In the genomic region with DNA sequence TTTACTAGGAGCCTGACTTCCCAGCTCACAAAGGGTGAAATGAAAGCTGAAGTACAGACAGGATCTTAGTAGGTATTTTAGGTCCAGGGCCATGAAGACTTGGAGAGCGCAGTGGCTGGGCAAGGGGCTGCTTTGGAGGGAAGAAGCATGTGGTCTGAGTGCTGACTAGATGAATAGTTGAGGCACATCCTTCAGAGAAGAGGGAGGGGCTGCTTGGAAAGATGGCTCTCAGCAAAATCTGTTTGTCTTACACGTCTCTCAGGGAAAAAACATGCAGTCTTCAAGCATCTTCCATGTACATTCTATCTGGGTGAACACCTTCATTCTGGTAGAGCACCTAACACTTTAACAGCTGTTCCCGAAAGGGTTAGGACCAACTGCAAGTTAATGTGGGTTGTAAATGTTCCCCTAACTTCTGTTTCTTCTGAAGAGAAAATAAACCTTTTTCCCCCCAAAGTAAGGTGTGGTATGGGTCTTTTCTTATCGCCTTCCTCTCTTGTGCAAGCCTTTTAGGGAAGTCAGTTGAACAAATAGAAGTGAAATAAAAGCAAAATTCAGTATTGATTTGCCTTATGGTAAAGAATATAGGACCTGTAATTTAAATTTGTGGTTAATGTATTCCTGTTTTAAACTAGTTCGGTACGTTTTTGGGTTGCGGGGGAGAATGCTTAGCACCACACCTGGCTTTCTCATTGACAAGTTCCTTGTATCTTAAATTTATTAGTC, we compare ENCODE assay signal across 9 mouse cellular contexts. TPM values are rescaled to one million over a fixed set of nuclear protein-coding genes. Genes with fewer than 3 reads are reported as not detected.
A peak's percentile ranks its signal among the peaks of the same experiment; 100 is the strongest.
DNase-seq lines count a peak whose midpoint lies in the region; ATAC-seq and TF ChIP-seq lines count a peak whose summit lies in the region.
"Had no signal": no experiment of that assay in that cellular context is flagged by ENCODE, and none has a peak within 500 bp of the region (broad histone marks: within the 10 kb centered on the region; RNA-seq: fewer than 3 reads in every experiment).

No protein-coding gene starts in this region.

- TF ChIP-seq CTCF in forebrain, postnatal 0 days (IDR thresholded peaks at IDR 0.05; ENCODE audit: low read depth) = no peak
- no peak for TF ChIP-seq CTCF in hindbrain, postnatal 0 days (IDR thresholded peaks at IDR 0.05; ENCODE audit: low read depth)

- DNase-seq in forebrain, postnatal 0 days = no peak
- no peak for DNase-seq in midbrain, embryonic 11.5 days (ENCODE audit: low spot score, missing footprints)
- DNase-seq in hindbrain, postnatal 0 days (ENCODE audit: low spot score) = no peak
- no peak for DNase-seq in frontal cortex, postnatal 10 days (ENCODE audit: low spot score in 2 of 2)
- DNase-seq in adrenal gland, postnatal 25 days = no peak
- DNase-seq: cerebellum, adult 9-10 months had no signal

- peaks cover 20% of the 10 kb centered on the region for H3K4me1 ChIP-seq in forebrain, postnatal 0 days (ENCODE audit: insufficient read depth)
- H3K4me1 ChIP-seq in forebrain, embryonic 12.5 days = peaks cover 50% of the 10 kb centered on the region
- peaks cover 52% of the 10 kb centered on the region for H3K4me1 ChIP-seq in midbrain, embryonic 12.5 days
- peaks cover 27% of the 10 kb centered on the region for H3K4me1 ChIP-seq in midbrain, embryonic 11.5 days (ENCODE audit: control insufficient read depth, insufficient read depth, low read length)
- H3K4me1 ChIP-seq in hindbrain, postnatal 0 days (ENCODE audit: insufficient read depth, low read length) = peaks cover 17% of the 10 kb centered on the region; the same call in 1 of the 2 replicates
- peaks cover 70% of the 10 kb centered on the region for H3K4me1 ChIP-seq in neural tube, embryonic 15.5 days

- ATAC-seq in forebrain, postnatal 0 days = no peak
- no peak for ATAC-seq in forebrain, embryonic 12.5 days (ENCODE audit: low FRiP score)
- no peak for ATAC-seq in midbrain, embryonic 12.5 days (ENCODE audit: low FRiP score, low read depth)
- ATAC-seq in midbrain, embryonic 11.5 days (ENCODE audit: low FRiP score) = no peak
- ATAC-seq in hindbrain, postnatal 0 days = no peak
- no peak for ATAC-seq in neural tube, embryonic 15.5 days (ENCODE audit: low FRiP score)

- no peak overlapping the region for H3K4me3 ChIP-seq in forebrain, postnatal 0 days (ENCODE audit: low read depth, low read length)
- H3K4me3 ChIP-seq in forebrain, embryonic 12.5 days (replicated peaks) = no peak overlapping the region
- no peak overlapping the region for H3K4me3 ChIP-seq in midbrain, embryonic 12.5 days
- no peak overlapping the region for H3K4me3 ChIP-seq in midbrain, embryonic 11.5 days (ENCODE audit: low read depth, low read length)
- no peak overlapping the region for H3K4me3 ChIP-seq in hindbrain, postnatal 0 days (ENCODE audit: low read length)
- 0 out of 2 replicates have a peak overlapping the region, but pooled peaks have one; percentile 3 for H3K4me3 ChIP-seq in neural tube, embryonic 15.5 days (replicated peaks)

- H3K9me3 ChIP-seq in forebrain, postnatal 0 days (ENCODE audit: low read length) = no peaks in the 10 kb centered on the region
- no peaks in the 10 kb centered on the region for H3K9me3 ChIP-seq in forebrain, embryonic 12.5 days
- no peaks in the 10 kb centered on the region for H3K9me3 ChIP-seq in midbrain, embryonic 12.5 days
- no peaks in the 10 kb centered on the region for H3K9me3 ChIP-seq in midbrain, embryonic 11.5 days (ENCODE audit: control insufficient read depth, low read length)
- H3K9me3 ChIP-seq in hindbrain, postnatal 0 days (ENCODE audit: low read length) = no peaks in the 10 kb centered on the region
- no peaks in the 10 kb centered on the region for H3K9me3 ChIP-seq in neural tube, embryonic 15.5 days (replicated peaks)

- H3K36me3 ChIP-seq in forebrain, postnatal 0 days (ENCODE audit: insufficient read depth) = peaks cover 30% of the 10 kb centered on the region
- H3K36me3 ChIP-seq in forebrain, embryonic 12.5 days (replicated peaks) = peaks cover 52% of the 10 kb centered on the region
- H3K36me3 ChIP-seq in midbrain, embryonic 12.5 days = peaks cover 55% of the 10 kb centered on the region
- H3K36me3 ChIP-seq in midbrain, embryonic 11.5 days (ENCODE audit: control insufficient read depth, insufficient read depth, low read length) = peaks cover 9% of the 10 kb centered on the region; the same call in 1 of the 2 replicates
- H3K36me3 ChIP-seq in hindbrain, postnatal 0 days (ENCODE audit: insufficient read depth, low read length) = no peaks in the 10 kb centered on the region; the same call in 1 of the 2 replicates
- H3K36me3 ChIP-seq in neural tube, embryonic 15.5 days = peaks cover 29% of the 10 kb centered on the region

- no peaks in the 10 kb centered on the region for H3K27me3 ChIP-seq in forebrain, postnatal 0 days (ENCODE audit: insufficient read depth, low read length)
- no peaks in the 10 kb centered on the region for H3K27me3 ChIP-seq in forebrain, embryonic 12.5 days
- H3K27me3 ChIP-seq in midbrain, embryonic 12.5 days = no peaks in the 10 kb centered on the region
- no peaks in the 10 kb centered on the region for H3K27me3 ChIP-seq in midbrain, embryonic 11.5 days (ENCODE audit: control insufficient read depth, insufficient read depth, low read length)
- no peaks in the 10 kb centered on the region for H3K27me3 ChIP-seq in hindbrain, postnatal 0 days (ENCODE audit: insufficient read depth, low read length)
- no peaks in the 10 kb centered on the region for H3K27me3 ChIP-seq in neural tube, embryonic 15.5 days (replicated peaks)

- WGBS in forebrain, postnatal 0 days = 81% methylated on average over 7 of the region's 7 CpGs
- WGBS in forebrain, embryonic 12.5 days = 89% methylated on average over 7 of the region's 7 CpGs
- 88% methylated on average over 7 of the region's 7 CpGs for whole genome bisulfite sequencing in midbrain, embryonic 12.5 days
- 90% methylated on average over 7 of the region's 7 CpGs for WGBS in midbrain, embryonic 11.5 days
- 79% methylated on average over 7 of the region's 7 CpGs for WGBS in hindbrain, postnatal 0 days
- 78% methylated on average over 7 of the region's 7 CpGs for WGBS in neural tube, embryonic 15.5 days

- H3K9ac ChIP-seq in forebrain, postnatal 0 days = no peak overlapping the region
- no peak overlapping the region for H3K9ac ChIP-seq in forebrain, embryonic 12.5 days
- H3K9ac ChIP-seq in midbrain, embryonic 12.5 days (replicated peaks) = no peak overlapping the region
- H3K9ac ChIP-seq in midbrain, embryonic 11.5 days (ENCODE audit: low read length) = no peak overlapping the region
- no peak overlapping the region for H3K9ac ChIP-seq in hindbrain, postnatal 0 days (replicated peaks; ENCODE audit: low read length)
- H3K9ac ChIP-seq in neural tube, embryonic 15.5 days (replicated peaks) = 0 out of 2 replicates have a peak overlapping the region, but pooled peaks have one; percentile 20

- H3K27ac ChIP-seq in forebrain, postnatal 0 days (ENCODE audit: low read depth, low read length) = no peak overlapping the region
- no peak overlapping the region for H3K27ac ChIP-seq in forebrain, embryonic 12.5 days
- H3K27ac ChIP-seq in midbrain, embryonic 12.5 days (replicated peaks) = no peak overlapping the region
- no peak overlapping the region for H3K27ac ChIP-seq in midbrain, embryonic 11.5 days (ENCODE audit: low read depth, low read length)
- no peak overlapping the region for H3K27ac ChIP-seq in hindbrain, postnatal 0 days
- no peak overlapping the region for H3K27ac ChIP-seq in neural tube, embryonic 15.5 days (replicated peaks)

- peak overlapping the region; percentile 17; the same call in 1 of the 2 replicates for H3K4me2 ChIP-seq in forebrain, postnatal 0 days (ENCODE audit: low read depth)
- H3K4me2 ChIP-seq in forebrain, embryonic 12.5 days = no peak overlapping the region
- H3K4me2 ChIP-seq in midbrain, embryonic 12.5 days (replicated peaks) = peak overlapping the region; percentile 33
- H3K4me2 ChIP-seq in midbrain, embryonic 11.5 days = no peak overlapping the region
- peak overlapping the region; percentile 16; the same call in 1 of the 2 replicates for H3K4me2 ChIP-seq in hindbrain, postnatal 0 days (ENCODE audit: low read depth, low read length)
- 0 out of 2 replicates have a peak overlapping the region, but pooled peaks have one; percentile 84 for H3K4me2 ChIP-seq in neural tube, embryonic 15.5 days

RNA-seq across cellular contexts. Expression of a gene that starts 4.3 kb away (rescaled TPM):
- total RNA-seq in forebrain, postnatal 0 days (2014; rRNA removed) = 131 and 137 TPM in 2 replicates
- 42.9 and 46.6 TPM in 2 replicates for polyA plus RNA-seq in forebrain, postnatal 0 days (2015; fragmentation: Nextera tagmentation; extraction: Ambion mirVana)
- polyA plus RNA-seq in forebrain, embryonic 12.5 days (2016; fragmentation: Nextera tagmentation; extraction: Ambion mirVana) = 69.3 and 74.0 TPM in 2 replicates
- polyA plus RNA-seq in midbrain, embryonic 12.5 days (2016; fragmentation: Nextera tagmentation; extraction: Ambion mirVana) = 74.3 and 88.9 TPM in 2 replicates
- polyA plus RNA-seq in midbrain, embryonic 11.5 days (2014; fragmentation: Nextera tagmentation; extraction: Ambion mirVana) = 74.1 and 79.9 TPM in 2 replicates
- 110 and 126 TPM in 2 replicates for total RNA-seq in hindbrain, postnatal 0 days (2014; rRNA removed)
- polyA plus RNA-seq in hindbrain, postnatal 0 days (2015; fragmentation: Nextera tagmentation; extraction: Ambion mirVana) = 38.8 and 41.5 TPM in 2 replicates
- polyA plus RNA-seq in neural tube, embryonic 15.5 days (2015; fragmentation: Nextera tagmentation; extraction: Ambion mirVana) = 41.4 and 42.0 TPM in 2 replicates
- 165 and 167 TPM in 2 replicates for total RNA-seq in adrenal gland, postnatal 25 days (2021)

RNA-seq across cellular contexts. Expression of a gene that starts 24.8 kb away (rescaled TPM):
- total RNA-seq in forebrain, postnatal 0 days (2014; rRNA removed) = 0.81 and 1.8 TPM in 2 replicates
- 0.67 and 2.0 TPM in 2 replicates for polyA plus RNA-seq in forebrain, postnatal 0 days (2015; fragmentation: Nextera tagmentation; extraction: Ambion mirVana)
- polyA plus RNA-seq in forebrain, embryonic 12.5 days (2016; fragmentation: Nextera tagmentation; extraction: Ambion mirVana) = 0.65 and 1.1 TPM in 2 replicates
- polyA plus RNA-seq in midbrain, embryonic 12.5 days (2016; fragmentation: Nextera tagmentation; extraction: Ambion mirVana) = 1.3 and 1.5 TPM in 2 replicates
- polyA plus RNA-seq in midbrain, embryonic 11.5 days (2014; fragmentation: Nextera tagmentation; extraction: Ambion mirVana) = 0.28 and 0.52 TPM in 2 replicates
- 1.0 and 1.6 TPM in 2 replicates for total RNA-seq in hindbrain, postnatal 0 days (2014; rRNA removed)
- 1.4 and 2.1 TPM in 2 replicates for polyA plus RNA-seq in hindbrain, postnatal 0 days (2015; fragmentation: Nextera tagmentation; extraction: Ambion mirVana)
- polyA plus RNA-seq in neural tube, embryonic 15.5 days (2015; fragmentation: Nextera tagmentation; extraction: Ambion mirVana) = 1.3 and 1.6 TPM in 2 replicates
- total RNA-seq in adrenal gland, postnatal 25 days (2021) = 5.6 and 6.1 TPM in 2 replicates

RNA-seq across cellular contexts. Expression of a gene that starts 38.1 kb away (rescaled TPM):
- total RNA-seq in forebrain, postnatal 0 days (2014; rRNA removed) = 140 and 146 TPM in 2 replicates
- 145 and 151 TPM in 2 replicates for polyA plus RNA-seq in forebrain, postnatal 0 days (2015; fragmentation: Nextera tagmentation; extraction: Ambion mirVana)
- 102 and 104 TPM in 2 replicates for polyA plus RNA-seq in forebrain, embryonic 12.5 days (2016; fragmentation: Nextera tagmentation; extraction: Ambion mirVana)
- 100 and 106 TPM in 2 replicates for polyA plus RNA-seq in midbrain, embryonic 12.5 days (2016; fragmentation: Nextera tagmentation; extraction: Ambion mirVana)
- 88.1 and 93.2 TPM in 2 replicates for polyA plus RNA-seq in midbrain, embryonic 11.5 days (2014; fragmentation: Nextera tagmentation; extraction: Ambion mirVana)
- total RNA-seq in hindbrain, postnatal 0 days (2014; rRNA removed) = 84.3 and 93.8 TPM in 2 replicates
- 136 and 139 TPM in 2 replicates for polyA plus RNA-seq in hindbrain, postnatal 0 days (2015; fragmentation: Nextera tagmentation; extraction: Ambion mirVana)
- 102 and 109 TPM in 2 replicates for polyA plus RNA-seq in neural tube, embryonic 15.5 days (2015; fragmentation: Nextera tagmentation; extraction: Ambion mirVana)
- total RNA-seq in adrenal gland, postnatal 25 days (2021) = 86.4 and 93.1 TPM in 2 replicates

Comparison
In these comparisons a context has a peak if more than half of its experiments do, and no peak if none do; other contexts are left out.
1. H3K4me2 ChIP-seq: peak in forebrain, postnatal 0 days (single experiment), midbrain, embryonic 12.5 days (single experiment), hindbrain, postnatal 0 days (single experiment) and neural tube, embryonic 15.5 days (single experiment); none in forebrain, embryonic 12.5 days (single experiment) and midbrain, embryonic 11.5 days (single experiment).